Mouse (Mus musculus) mouse trophoblast stem cell (cell line): ENCODE data around the gene Olfr357.

Experiments
- in situ Hi-C, 2 experiments: fragments of 300-500 bp; cut with MseI, MboI; formaldehyde crosslinking; loops; 2 replicates in 1 of 2; 3 replicates in 1 of 2; pipeline ENCODE4 v1.15.1; 2025

Olfr357 gene

GRCm38 (mm10) chr2:36993527-36993926, at the start of gene Olfr357:
Gene Olfr357 (plus strand): TSS chr2:36993827.
- in situ Hi-C loops: no loop called here

- in situ Hi-C loops: no loop called here
These were observed 3.4 kb downstream of the Olfr357 start for GRCm38 (mm10) chr2:36997030-36997429.

- in situ Hi-C loops: no loop called here
These were observed 15.6 kb downstream of the Olfr357 start, which contains the start of gene Olfr358 for GRCm38 (mm10) chr2:37009235-37009634. Gene Olfr358 (minus strand): TSS chr2:37009335.
